Mouse (Mus musculus): ENCODE results near the gene Dis3. TPM values are rescaled to one million over a fixed set of nuclear protein-coding genes. Genes with fewer than 3 reads are reported as not detected.
"Not testable (repeated sequence)": the region's sequence is repeated elsewhere in the genome, so short reads cannot be mapped to it uniquely, and the experiment has no call there.

Gene Dis3
- polyA plus RNA-seq, 1 experiment from 2014 or later = 46.5 TPM

DNA sequence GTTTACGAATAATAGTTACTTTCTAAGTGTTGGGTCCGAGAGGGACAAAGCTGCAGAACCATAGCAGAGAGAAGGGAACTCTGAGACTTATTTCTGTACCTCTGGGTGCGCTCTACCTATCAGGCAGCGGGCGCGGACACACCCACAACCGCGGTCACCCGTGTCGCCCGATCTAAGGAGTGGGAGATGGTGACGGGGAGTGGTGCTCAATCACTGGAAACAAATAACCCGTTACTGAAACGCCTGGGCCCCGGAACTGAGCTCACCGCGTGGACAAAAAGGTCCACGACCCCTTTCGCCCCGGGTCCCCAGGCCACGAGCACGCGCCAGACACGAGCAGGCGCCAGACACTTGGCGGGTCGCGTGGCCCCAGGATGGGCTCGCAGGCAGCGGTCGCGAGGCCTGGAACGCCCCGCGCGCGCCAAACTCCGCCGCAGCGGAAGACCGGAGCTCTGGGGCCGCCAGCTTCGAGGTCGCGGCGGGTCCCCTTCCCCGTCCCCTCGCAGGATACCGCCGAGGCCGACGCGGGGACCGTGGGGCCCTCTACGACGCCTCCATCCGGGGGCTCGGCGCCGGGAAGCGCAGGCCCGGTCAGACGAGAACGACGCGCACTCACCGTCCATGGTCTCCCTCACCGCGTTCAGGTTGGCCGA is 54.1 kb downstream of the Dis3 start:
- WGBS = under 1% methylated on average over 57 of the region's 70 CpGs
- ATAC-seq (ENCODE audit: low FRiP score, low TSS enrichment) = peak; percentile 28
- peaks cover 26% of the 10 kb centered on the region for H3K4me1 ChIP-seq (ENCODE audit: control insufficient read depth, insufficient read depth, low read length)
- H3K4me3 ChIP-seq (ENCODE audit: low read length) = peak overlapping the region; percentile 99
- peaks cover 4% of the 10 kb centered on the region; the same call in 1 of the 2 replicates for H3K36me3 ChIP-seq (ENCODE audit: control insufficient read depth, insufficient read depth, low read length)
- peak overlapping the region; percentile 70 for H3K4me2 ChIP-seq (replicated peaks; ENCODE audit: low read depth, low read length)
- H3K9ac ChIP-seq (ENCODE audit: low read depth, low read length) = peak overlapping the region; percentile 97
- no peaks in the 10 kb centered on the region for H3K9me3 ChIP-seq (ENCODE audit: control insufficient read depth, low read length)
- H3K27me3 ChIP-seq (ENCODE audit: control insufficient read depth, insufficient read depth, low read length) = no peaks in the 10 kb centered on the region
- H3K27ac ChIP-seq (ENCODE audit: low read depth, low read length) = peak overlapping the region; percentile 89

- peak overlapping the region; percentile 97; the same call in 1 of the 2 replicates for H3K9ac ChIP-seq (ENCODE audit: low read depth, low read length)
- no peaks in the 10 kb centered on the region for H3K27me3 ChIP-seq (ENCODE audit: control insufficient read depth, insufficient read depth, low read length)
- peak overlapping the region; percentile 99 for H3K4me3 ChIP-seq (ENCODE audit: low read length)
- no peaks in the 10 kb centered on the region for H3K9me3 ChIP-seq (ENCODE audit: control insufficient read depth, low read length)
- H3K4me1 ChIP-seq (ENCODE audit: control insufficient read depth, insufficient read depth, low read length) = peaks cover 26% of the 10 kb centered on the region
- H3K27ac ChIP-seq (ENCODE audit: low read depth, low read length) = no peak overlapping the region
- peaks cover under 1% of the 10 kb centered on the region; the same call in 1 of the 2 replicates for H3K36me3 ChIP-seq (ENCODE audit: control insufficient read depth, insufficient read depth, low read length)
- 9% methylated on average over 5 of the region's 5 CpGs for WGBS
- no peak for ATAC-seq (ENCODE audit: low FRiP score, low TSS enrichment)
- peak overlapping the region; percentile 70 for H3K4me2 ChIP-seq (replicated peaks; ENCODE audit: low read depth, low read length)
These were observed 54.9 kb downstream of the Dis3 start for GRCm38 (mm10) chr14:99044718-99045117.

GRCm38 (mm10) chr14:99044096-99044495 is 55.5 kb downstream of the Dis3 start:
- no peaks in the 10 kb centered on the region for H3K27me3 ChIP-seq (ENCODE audit: control insufficient read depth, insufficient read depth, low read length)
- no peak overlapping the region for H3K27ac ChIP-seq (ENCODE audit: low read depth, low read length)
- H3K9ac ChIP-seq (ENCODE audit: low read depth, low read length) = peak overlapping the region; percentile 97; the same call in 1 of the 2 replicates
- peaks cover 26% of the 10 kb centered on the region for H3K4me1 ChIP-seq (ENCODE audit: control insufficient read depth, insufficient read depth, low read length)
- peaks cover 1% of the 10 kb centered on the region for H3K36me3 ChIP-seq (ENCODE audit: control insufficient read depth, insufficient read depth, low read length)
- H3K4me2 ChIP-seq (replicated peaks; ENCODE audit: low read depth, low read length) = peak overlapping the region; percentile 70
- no peak for ATAC-seq (ENCODE audit: low FRiP score, low TSS enrichment)
- H3K9me3 ChIP-seq (ENCODE audit: control insufficient read depth, low read length) = no peaks in the 10 kb centered on the region
- WGBS = 39% methylated on average over 10 of the region's 10 CpGs
- H3K4me3 ChIP-seq (ENCODE audit: low read length) = peak overlapping the region; percentile 99

DNA sequence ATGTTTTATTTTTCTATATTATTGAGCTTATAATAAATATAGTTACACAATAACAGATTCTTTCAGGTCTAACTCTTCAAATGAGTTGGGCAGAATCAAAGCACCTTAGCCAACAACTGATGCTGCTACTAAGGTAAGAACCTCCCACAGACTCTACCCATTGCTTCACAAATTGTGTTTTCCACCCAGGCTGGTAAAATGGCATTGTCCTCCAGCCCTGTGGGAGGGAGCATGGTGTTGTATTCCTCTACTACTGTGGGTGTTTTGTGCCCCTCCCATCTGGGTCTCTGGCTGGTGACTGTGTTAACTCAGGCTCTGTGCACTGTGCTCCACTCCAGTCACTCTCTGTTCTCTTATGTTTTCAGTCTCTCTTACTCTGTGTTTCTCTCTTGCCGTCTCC is 56.1 kb downstream of the Dis3 start:
- no peaks in the 10 kb centered on the region for H3K9me3 ChIP-seq (ENCODE audit: control insufficient read depth, low read length)
- peak overlapping the region; percentile 70 for H3K4me2 ChIP-seq (replicated peaks; ENCODE audit: low read depth, low read length)
- 30% methylated on average over 1 of the region's 1 CpGs for WGBS
- peaks cover 7% of the 10 kb centered on the region for H3K36me3 ChIP-seq (ENCODE audit: control insufficient read depth, insufficient read depth, low read length)
- H3K4me3 ChIP-seq (ENCODE audit: low read length) = peak overlapping the region; percentile 99; the same call in 1 of the 2 replicates
- ATAC-seq (ENCODE audit: low FRiP score, low TSS enrichment) = no peak
- no peak overlapping the region; the same call in 1 of the 2 replicates for H3K9ac ChIP-seq (ENCODE audit: low read depth, low read length)
- H3K27me3 ChIP-seq (ENCODE audit: control insufficient read depth, insufficient read depth, low read length) = no peaks in the 10 kb centered on the region
- peaks cover 26% of the 10 kb centered on the region for H3K4me1 ChIP-seq (ENCODE audit: control insufficient read depth, insufficient read depth, low read length)
- H3K27ac ChIP-seq (ENCODE audit: low read depth, low read length) = no peak overlapping the region

DNA sequence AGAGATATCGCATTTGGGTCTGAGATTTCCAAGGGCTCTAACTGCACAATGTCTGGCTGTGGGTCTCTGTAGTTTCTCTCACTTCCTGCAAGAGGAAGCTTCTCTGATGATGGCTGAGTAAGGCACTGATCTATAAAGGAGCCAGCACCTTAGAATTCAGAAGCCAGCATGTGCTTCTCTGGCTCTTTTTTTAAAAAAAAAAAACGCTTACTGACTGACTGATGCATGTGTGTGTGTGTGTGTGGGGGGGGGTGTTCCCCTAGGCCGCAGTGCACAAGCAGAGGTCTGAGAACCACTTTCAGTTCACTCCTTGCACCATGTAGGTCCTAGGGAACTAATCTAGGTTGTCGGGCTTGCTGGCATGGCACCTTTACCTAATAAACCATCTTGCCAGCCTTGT is 58.2 kb downstream of the Dis3 start:
- Histone ChIP-seq H3K36me3 (ENCODE audit: control insufficient read depth, insufficient read depth, low read length) (peaks cover 20% of the 10 kb centered on the region), H3K27me3 (ENCODE audit: control insufficient read depth, insufficient read depth, low read length) (no peaks in the 10 kb centered on the region), H3K4me3 (ENCODE audit: low read length) (no peak overlapping the region), H3K9me3 (ENCODE audit: control insufficient read depth, low read length) (no peaks in the 10 kb centered on the region), H3K4me1 (ENCODE audit: control insufficient read depth, insufficient read depth, low read length) (peaks cover 20% of the 10 kb centered on the region), H3K4me2 (replicated peaks; ENCODE audit: low read depth, low read length) (no peak overlapping the region), H3K27ac (ENCODE audit: low read depth, low read length) (no peak overlapping the region), H3K9ac (ENCODE audit: low read depth, low read length) (no peak overlapping the region)
- ATAC-seq (ENCODE audit: low FRiP score, low TSS enrichment) = no peak
- 69% methylated on average over 4 of the region's 4 CpGs for WGBS

- not testable (repeated sequence) for H3K27ac ChIP-seq (ENCODE audit: low read depth, low read length); H3K4me2 ChIP-seq (replicated peaks; ENCODE audit: low read depth, low read length); H3K4me3 ChIP-seq (ENCODE audit: low read length); H3K9me3 ChIP-seq (ENCODE audit: control insufficient read depth, low read length); H3K9ac ChIP-seq (ENCODE audit: low read depth, low read length); H3K27me3 ChIP-seq (ENCODE audit: control insufficient read depth, insufficient read depth, low read length); ATAC-seq (ENCODE audit: low FRiP score, low TSS enrichment)
- peaks cover 15% of the 10 kb centered on the region for H3K4me1 ChIP-seq (ENCODE audit: control insufficient read depth, insufficient read depth, low read length)
- peaks cover 26% of the 10 kb centered on the region for H3K36me3 ChIP-seq (ENCODE audit: control insufficient read depth, insufficient read depth, low read length)
- 83% methylated on average over 5 of the region's 5 CpGs for WGBS
These were observed 60.3 kb downstream of the Dis3 start for GRCm38 (mm10) chr14:99039308-99039707.

DNA sequence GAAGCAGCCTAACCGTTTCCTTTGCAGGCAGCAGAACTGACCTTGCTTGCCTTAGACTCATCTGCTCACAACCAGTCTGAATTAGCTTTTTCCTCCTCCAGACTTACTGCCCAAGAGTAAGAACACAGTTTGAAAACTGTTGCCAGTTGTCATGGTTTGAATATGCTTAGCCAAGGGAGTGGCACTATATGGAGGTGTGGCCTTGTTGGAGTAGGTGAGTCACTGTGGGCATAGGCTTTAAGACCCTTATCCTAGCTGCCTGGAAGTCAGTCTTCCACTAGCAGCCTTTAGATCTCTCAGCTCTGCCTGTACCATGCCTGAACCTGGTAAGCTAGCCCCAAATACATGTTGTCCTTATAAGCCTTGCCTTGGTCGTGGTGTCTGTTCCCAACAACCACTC is 61.9 kb downstream of the Dis3 start:
- Histone ChIP-seq H3K36me3 (ENCODE audit: control insufficient read depth, insufficient read depth, low read length) (peaks cover 38% of the 10 kb centered on the region), H3K4me3 (ENCODE audit: low read length) (no peak overlapping the region), H3K4me2 (replicated peaks; ENCODE audit: low read depth, low read length) (no peak overlapping the region), H3K27ac (ENCODE audit: low read depth, low read length) (no peak overlapping the region), H3K4me1 (ENCODE audit: control insufficient read depth, insufficient read depth, low read length) (0 out of 2 replicates have a peak, but pooled peaks cover 6% of the 10 kb centered on the region), H3K27me3 (ENCODE audit: control insufficient read depth, insufficient read depth, low read length) (no peaks in the 10 kb centered on the region), H3K9me3 (ENCODE audit: control insufficient read depth, low read length) (no peaks in the 10 kb centered on the region), H3K9ac (ENCODE audit: low read depth, low read length) (no peak overlapping the region)
- WGBS = 87% methylated on average over 2 of the region's 2 CpGs
- ATAC-seq (ENCODE audit: low FRiP score, low TSS enrichment) = no peak

GRCm38 (mm10) chr14:99036039-99036438 is 63.5 kb downstream of the Dis3 start:
- Histone ChIP-seq H3K4me3 (ENCODE audit: low read length) (no peak overlapping the region), H3K36me3 (ENCODE audit: control insufficient read depth, insufficient read depth, low read length) (peaks cover 38% of the 10 kb centered on the region), H3K9me3 (ENCODE audit: control insufficient read depth, low read length) (no peaks in the 10 kb centered on the region), H3K4me2 (replicated peaks; ENCODE audit: low read depth, low read length) (no peak overlapping the region), H3K27me3 (ENCODE audit: control insufficient read depth, insufficient read depth, low read length) (no peaks in the 10 kb centered on the region), H3K4me1 (ENCODE audit: control insufficient read depth, insufficient read depth, low read length) (no peaks in the 10 kb centered on the region), H3K27ac (ENCODE audit: low read depth, low read length) (no peak overlapping the region), H3K9ac (ENCODE audit: low read depth, low read length) (no peak overlapping the region)
- ATAC-seq (ENCODE audit: low FRiP score, low TSS enrichment) = no peak
- 84% methylated on average over 4 of the region's 4 CpGs for WGBS

GRCm38 (mm10) chr14:99034851-99035250 is 64.7 kb downstream of the Dis3 start:
- H3K27me3 ChIP-seq (ENCODE audit: control insufficient read depth, insufficient read depth, low read length); H3K9ac ChIP-seq (ENCODE audit: low read depth, low read length); H3K4me1 ChIP-seq (ENCODE audit: control insufficient read depth, insufficient read depth, low read length); H3K9me3 ChIP-seq (ENCODE audit: control insufficient read depth, low read length); ATAC-seq (ENCODE audit: low FRiP score, low TSS enrichment); H3K27ac ChIP-seq (ENCODE audit: low read depth, low read length); H3K4me2 ChIP-seq (replicated peaks; ENCODE audit: low read depth, low read length); H3K4me3 ChIP-seq (ENCODE audit: low read length): not testable (repeated sequence)
- WGBS = 90% methylated on average over 8 of the region's 8 CpGs
- peaks cover 38% of the 10 kb centered on the region for H3K36me3 ChIP-seq (ENCODE audit: control insufficient read depth, insufficient read depth, low read length)
